Mouse (Mus musculus) forebrain, embryonic 11.5 days (tissue): Measurements from ENCODE around the gene Snx5. TPM values are rescaled to one million over a fixed set of nuclear protein-coding genes. Genes with fewer than 3 reads are reported as not detected.

Experiments used
- ATAC-seq: fragments of 200-750 bp; cut with Nextera tagmentation; replicated peaks from 2 replicates; pipeline ENCODE4 v1.8.0; 2017; ENCODE audit warnings: moderate TSS enrichment; ENCODE audit not compliant: low FRiP score
- DNase-seq: peaks from one replicate; pipeline ENCODE4 v3.0.0-alpha.2; 2017; ENCODE audit warnings: low spot score
- H3K27ac ChIP-seq: fragments of 300-500 bp; sonication (generic); 2 replicates; pipeline ENCODE4 v1.5.1; 2014; ENCODE audit warnings: low read depth, low read length
- H3K27me3 ChIP-seq: fragments of 300-500 bp; sonication (generic); 2 replicates; pipeline ENCODE4 v1.6.1; 2014; ENCODE audit warnings: mild to moderate bottlenecking, low read length, mixed read lengths; ENCODE audit not compliant: control insufficient read depth, insufficient read depth
- H3K36me3 ChIP-seq: fragments of 300-500 bp; sonication (generic); 2 replicates; pipeline ENCODE4 v1.6.1; 2014; ENCODE audit warnings: mild to moderate bottlenecking, low read length, moderate library complexity, mixed read lengths; ENCODE audit not compliant: control insufficient read depth, insufficient read depth
- H3K4me1 ChIP-seq: fragments of 300-500 bp; sonication (generic); replicated peaks from 2 replicates; pipeline ENCODE4 v1.6.1; 2014; ENCODE audit warnings: low read length, mixed read lengths; ENCODE audit not compliant: control insufficient read depth, insufficient read depth
- H3K4me2 ChIP-seq: fragments of 300-500 bp; sonication (generic); 2 replicates; pipeline ENCODE4 v1.6.1; 2014; ENCODE audit warnings: low read depth, mild to moderate bottlenecking, low read length, moderate library complexity, mixed read lengths; ENCODE audit not compliant: severe bottlenecking
- H3K4me3 ChIP-seq: fragments of 300-500 bp; sonication (generic); 2 replicates; pipeline ENCODE4 v1.5.1; 2014; ENCODE audit warnings: low read depth, low read length
- H3K9ac ChIP-seq: fragments of 300-500 bp; sonication (generic); 2 replicates; pipeline ENCODE4 v1.6.1; 2014; ENCODE audit warnings: low read length
- H3K9me3 ChIP-seq: fragments of 300-500 bp; sonication (generic); 2 replicates; pipeline ENCODE4 v1.6.1; 2016; ENCODE audit warnings: low read length, mixed read lengths; ENCODE audit not compliant: control insufficient read depth
- WGBS: fragments of 180-500 bp; shearing (Covaris S2); extraction: QIAGEN DNeasy Blood & Tissue Kit; methylation state at CpG from one replicate; pipeline ENCODE4 v1.1.7; 2014; 5-methylcytosine and 5-hydroxymethylcytosine counted together
- polyA plus RNA-seq: library from polyadenylated mRNA; unstranded; fragments of >200 nt; fragmentation: Nextera tagmentation; extraction: Ambion mirVana; gene quantifications from 2 replicates; pipeline ENCODE4 v1.2.1, GENCODE M21; 2014

The Snx5 gene
- polyA plus RNA-seq, 1 experiment from 2014 or later: 129 TPM

GRCm38 (mm10) chr2:144291600-144292305 is 21.0 kb upstream of the Snx5 start:
- H3K4me2 ChIP-seq: no peak overlapping the region
- no peak for ATAC-seq
- no peaks in the 10 kb centered on the region for H3K9me3 ChIP-seq
- WGBS: 86% methylated on average over 11 of the region's 11 CpGs
- no peak overlapping the region for H3K27ac ChIP-seq
- no peaks in the 10 kb centered on the region for H3K36me3 ChIP-seq
- DNase-seq: no peak
- no peaks in the 10 kb centered on the region for H3K4me1 ChIP-seq
- no peaks in the 10 kb centered on the region for H3K27me3 ChIP-seq
- no peak overlapping the region for H3K9ac ChIP-seq
- no peak overlapping the region for H3K4me3 ChIP-seq

- Histone ChIP-seq H3K4me3 (no peak overlapping the region), H3K9ac (no peak overlapping the region), H3K27ac (no peak overlapping the region), H3K27me3 (no peaks in the 10 kb centered on the region), H3K4me2 (no peak overlapping the region), H3K4me1 (no peaks in the 10 kb centered on the region), H3K36me3 (no peaks in the 10 kb centered on the region), H3K9me3 (no peaks in the 10 kb centered on the region)
- DNase-seq (no peak), ATAC-seq (no peak)
- 83% methylated on average over 7 of the region's 7 CpGs for WGBS
These were observed 19.6 kb upstream of the Snx5 start for GRCm38 (mm10) chr2:144290321-144290720.

GRCm38 (mm10) chr2:144281417-144281816 is 10.7 kb upstream of the Snx5 start:
- DNase-seq (no peak), ATAC-seq (no peak)
- Histone ChIP-seq H3K9me3 (no peaks in the 10 kb centered on the region), H3K36me3 (no peaks in the 10 kb centered on the region), H3K27ac (no peak overlapping the region), H3K4me1 (no peaks in the 10 kb centered on the region), H3K4me2 (no peak overlapping the region), H3K4me3 (no peak overlapping the region), H3K9ac (no peak overlapping the region), H3K27me3 (no peaks in the 10 kb centered on the region)
- 74% methylated on average over 3 of the region's 3 CpGs for WGBS

GRCm38 (mm10) chr2:144280568-144280967 is 9.9 kb upstream of the Snx5 start:
- no peak for ATAC-seq
- no peak overlapping the region for H3K27ac ChIP-seq
- H3K4me2 ChIP-seq: no peak overlapping the region
- no peaks in the 10 kb centered on the region for H3K36me3 ChIP-seq
- 83% methylated on average over 3 of the region's 3 CpGs for WGBS
- no peak overlapping the region for H3K9ac ChIP-seq
- H3K27me3 ChIP-seq: no peaks in the 10 kb centered on the region
- no peaks in the 10 kb centered on the region for H3K4me1 ChIP-seq
- no peaks in the 10 kb centered on the region for H3K9me3 ChIP-seq
- DNase-seq: no peak
- no peak overlapping the region for H3K4me3 ChIP-seq

GRCm38 (mm10) chr2:144279742-144280141 is 9.0 kb upstream of the Snx5 start:
- Histone ChIP-seq H3K9ac (no peak overlapping the region), H3K9me3 (no peaks in the 10 kb centered on the region), H3K27ac (no peak overlapping the region), H3K4me2 (no peak overlapping the region), H3K27me3 (no peaks in the 10 kb centered on the region), H3K4me3 (no peak overlapping the region), H3K4me1 (no peaks in the 10 kb centered on the region), H3K36me3 (no peaks in the 10 kb centered on the region)
- DNase-seq (no peak), ATAC-seq (no peak)
- WGBS: 91% methylated on average over 5 of the region's 5 CpGs

- Histone ChIP-seq H3K4me2 (no peak overlapping the region), H3K4me3 (no peak overlapping the region), H3K4me1 (no peaks in the 10 kb centered on the region), H3K36me3 (no peaks in the 10 kb centered on the region), H3K9ac (no peak overlapping the region), H3K9me3 (no peaks in the 10 kb centered on the region), H3K27me3 (no peaks in the 10 kb centered on the region), H3K27ac (no peak overlapping the region)
- DNase-seq (no peak), ATAC-seq (no peak)
- WGBS: 95% methylated on average over 3 of the region's 3 CpGs
These were observed 6.2 kb upstream of the Snx5 start for GRCm38 (mm10) chr2:144276885-144277284.

- no peak for DNase-seq
- Histone ChIP-seq H3K9me3 (no peaks in the 10 kb centered on the region), H3K4me2 (no peak overlapping the region), H3K27ac (no peak overlapping the region), H3K9ac (no peak overlapping the region), H3K27me3 (no peaks in the 10 kb centered on the region), H3K4me3 (no peak overlapping the region), H3K4me1 (no peaks in the 10 kb centered on the region), H3K36me3 (no peaks in the 10 kb centered on the region)
- WGBS: 71% methylated on average over 8 of the region's 8 CpGs
- ATAC-seq: no peak
These were observed 4.0 kb upstream of the Snx5 start for GRCm38 (mm10) chr2:144274741-144275140.

- Histone ChIP-seq H3K9ac (no peak overlapping the region), H3K27ac (no peak overlapping the region), H3K27me3 (no peaks in the 10 kb centered on the region), H3K4me1 (no peaks in the 10 kb centered on the region), H3K4me3 (no peak overlapping the region), H3K4me2 (no peak overlapping the region), H3K9me3 (no peaks in the 10 kb centered on the region), H3K36me3 (no peaks in the 10 kb centered on the region)
- 93% methylated on average over 12 of the region's 12 CpGs for WGBS
- no peak for DNase-seq
- no peak for ATAC-seq
These were observed 1.4 kb upstream of the Snx5 start for GRCm38 (mm10) chr2:144272088-144272487.
